Mouse (Mus musculus): ENCODE measurements around the gene Marcks. TPM values are rescaled to one million over a fixed set of nuclear protein-coding genes. Genes with fewer than 3 reads are reported as not detected.
"Not testable (repeated sequence)": the region's sequence is repeated elsewhere in the genome, so short reads cannot be mapped to it uniquely, and the experiment has no call there.

Marcks gene
- polyA plus RNA-seq, 1 experiment from 2014 or later, result 199 TPM

GRCm38 (mm10) chr10:37096529-37096928 lies 42.2 kb downstream of the Marcks start:
- 87% methylated on average over 3 of the region's 3 CpGs for WGBS
- H3K27me3 ChIP-seq, result no peaks in the 10 kb centered on the region

GRCm38 (mm10) chr10:37095803-37096202 lies 42.9 kb downstream of the Marcks start:
- no peaks in the 10 kb centered on the region for H3K4me1 ChIP-seq (replicated peaks)
- H3K27ac ChIP-seq, result no peak overlapping the region
- 69% methylated on average over 6 of the region's 6 CpGs for WGBS
- no peak overlapping the region for H3K9ac ChIP-seq (replicated peaks)
- no peaks in the 10 kb centered on the region for H3K27me3 ChIP-seq
- peaks cover 4% of the 10 kb centered on the region; the same call in 1 of the 2 replicates for H3K9me3 ChIP-seq
- no peak overlapping the region for H3K4me2 ChIP-seq
- no peak overlapping the region for H3K4me3 ChIP-seq (replicated peaks)
- ATAC-seq (ENCODE audit: insufficient number of reproducible peaks, insufficient read depth, low FRiP score, low TSS enrichment, low read depth), result no peak
- no peaks in the 10 kb centered on the region for H3K36me3 ChIP-seq

More at GRCm38 (mm10) chr10:37096529-37096928, 42.2 kb downstream of the Marcks start:
- Histone ChIP-seq H3K4me1 (replicated peaks) (no peaks in the 10 kb centered on the region), H3K27ac (no peak overlapping the region), H3K4me2 (no peak overlapping the region), H3K9me3 (peaks cover 4% of the 10 kb centered on the region; the same call in 1 of the 2 replicates), H3K36me3 (no peaks in the 10 kb centered on the region), H3K4me3 (replicated peaks) (no peak overlapping the region), H3K9ac (replicated peaks) (no peak overlapping the region)
- ATAC-seq (ENCODE audit: insufficient number of reproducible peaks, insufficient read depth, low FRiP score, low TSS enrichment, low read depth), result no peak

DNA sequence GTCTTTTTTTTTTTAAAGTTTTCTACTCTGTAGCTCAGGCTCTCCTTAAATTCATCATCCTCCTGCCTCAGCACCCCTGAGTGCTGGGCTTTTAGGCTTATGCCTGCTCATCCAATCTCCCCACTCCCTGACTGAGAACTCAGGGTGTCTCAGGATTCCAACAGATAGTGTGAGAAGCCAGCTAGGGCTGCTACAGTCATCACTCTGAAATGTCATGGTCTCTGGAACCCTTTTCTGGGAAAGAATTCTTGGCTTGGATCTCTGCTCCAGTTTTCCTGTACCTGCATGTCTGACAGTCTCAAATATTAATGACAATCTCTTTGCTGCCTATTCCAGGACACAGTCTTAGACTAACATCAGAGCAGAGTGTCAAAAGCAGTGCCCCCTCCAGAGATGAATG lies 45.4 kb downstream of the Marcks start:
- Histone ChIP-seq H3K36me3 (no peaks in the 10 kb centered on the region), H3K27me3 (no peaks in the 10 kb centered on the region), H3K4me1 (replicated peaks) (no peaks in the 10 kb centered on the region), H3K4me2 (no peak overlapping the region), H3K4me3 (replicated peaks) (no peak overlapping the region), H3K27ac (no peak overlapping the region), H3K9me3 (peaks cover 1% of the 10 kb centered on the region; the same call in 1 of the 2 replicates), H3K9ac (replicated peaks) (no peak overlapping the region)
- ATAC-seq (ENCODE audit: insufficient number of reproducible peaks, insufficient read depth, low FRiP score, low TSS enrichment, low read depth), result no peak

DNA sequence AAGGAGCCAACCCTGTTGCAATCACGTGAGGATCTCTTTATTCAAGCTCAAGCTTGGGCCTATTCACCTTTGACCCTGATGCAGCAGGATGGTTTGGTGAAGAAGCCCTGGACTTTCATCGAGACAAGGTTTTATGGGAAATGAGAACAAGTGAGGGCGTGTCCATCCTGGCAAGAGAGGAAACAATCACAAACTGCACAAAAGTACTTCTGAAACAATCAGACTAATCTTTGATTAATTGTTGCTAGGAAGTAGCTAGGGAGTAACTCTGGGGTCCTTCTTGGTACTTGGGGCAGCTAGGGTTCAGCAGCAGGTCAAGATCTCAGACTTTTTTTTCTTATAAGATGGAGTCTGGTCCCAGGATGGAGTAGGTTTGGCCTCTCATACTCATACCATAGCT lies 48.3 kb downstream of the Marcks start:
- H3K4me3 ChIP-seq (replicated peaks), result no peak overlapping the region
- H3K36me3 ChIP-seq, result no peaks in the 10 kb centered on the region
- no peak for ATAC-seq (ENCODE audit: insufficient number of reproducible peaks, insufficient read depth, low FRiP score, low TSS enrichment, low read depth)
- H3K9me3 ChIP-seq, result peaks cover 4% of the 10 kb centered on the region; the same call in 1 of the 2 replicates
- WGBS, result 83% methylated on average over 3 of the region's 3 CpGs
- H3K4me1 ChIP-seq (replicated peaks), result no peaks in the 10 kb centered on the region
- no peaks in the 10 kb centered on the region for H3K27me3 ChIP-seq
- H3K27ac ChIP-seq, result no peak overlapping the region
- no peak overlapping the region for H3K9ac ChIP-seq (replicated peaks)
- no peak overlapping the region for H3K4me2 ChIP-seq

DNA sequence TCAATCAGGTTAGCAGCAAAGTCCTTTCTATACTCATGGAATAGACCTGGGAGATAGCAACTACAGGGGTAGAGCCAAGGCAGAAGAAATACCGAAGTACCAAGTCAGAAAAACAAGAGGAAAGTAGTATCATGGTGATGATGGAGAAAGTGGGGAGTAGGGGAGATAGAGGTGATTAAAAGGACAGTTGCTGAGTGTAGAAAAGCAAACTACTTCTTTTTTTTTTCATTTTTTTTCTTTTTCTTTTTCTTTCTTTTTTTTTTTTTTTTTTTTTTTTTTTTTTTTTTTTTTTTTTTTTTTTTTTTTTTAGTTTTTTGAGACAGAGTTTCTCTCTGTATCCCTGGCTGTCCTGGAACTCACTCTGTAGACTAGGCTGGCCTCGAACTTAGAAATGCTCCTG lies 54.6 kb downstream of the Marcks start:
- not testable (repeated sequence) for H3K4me2 ChIP-seq; H3K4me3 ChIP-seq (replicated peaks); H3K36me3 ChIP-seq; H3K4me1 ChIP-seq (replicated peaks); H3K27ac ChIP-seq; ATAC-seq (ENCODE audit: insufficient number of reproducible peaks, insufficient read depth, low FRiP score, low TSS enrichment, low read depth); H3K9me3 ChIP-seq; H3K9ac ChIP-seq (replicated peaks); H3K27me3 ChIP-seq
- 92% methylated on average over 2 of the region's 2 CpGs for WGBS

Other genes starting within 250 kb of the Marcks start
- gene Hdac2, start 164.4 kb downstream of the Marcks start, polyA plus RNA-seq (2016; fragmentation: Nextera tagmentation; extraction: Ambion mirVana), result 366 and 381 TPM in 2 replicates